Comparison of ENCODE assay signal across 6 mouse cellular contexts in the genomic region with DNA sequence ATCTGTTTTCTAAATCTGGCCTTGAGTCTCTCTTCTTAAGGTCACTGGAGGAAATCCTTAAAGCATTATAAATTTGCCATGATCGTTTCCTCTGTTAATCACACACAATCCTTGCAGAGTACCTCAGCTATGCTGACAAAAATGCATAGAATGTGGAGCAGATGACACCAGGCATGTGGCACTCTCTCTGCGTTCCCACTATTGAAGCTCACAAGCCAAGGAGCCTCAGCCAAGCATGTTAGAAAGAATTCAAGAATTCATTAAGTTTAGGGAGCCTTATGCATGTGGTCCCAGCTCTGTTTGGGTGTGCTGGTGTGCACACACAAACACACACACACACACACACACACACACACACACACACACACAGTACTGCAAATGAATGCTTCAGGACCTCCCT.
"Had no signal": no experiment of that assay in that cellular context is flagged by ENCODE, and none has a peak within 500 bp of the region (broad histone marks: within the 10 kb centered on the region; RNA-seq: fewer than 3 reads in every experiment).

No protein-coding gene starts in this region.

- DNase-seq: kidney, postnatal 14 days; left cerebral cortex, postnatal 4 days; lung, adult 18-20 months; lung, postnatal 4 days; right cerebral cortex, adult 18-20 months; right cerebral cortex, postnatal 25 days had no signal
